Mouse (Mus musculus) lung, embryonic 14.5 days (tissue): ENCODE measurements around the gene Nnat. TPM values are rescaled to one million over a fixed set of nuclear protein-coding genes. Genes with fewer than 3 reads are reported as not detected.

Source experiments
- ATAC-seq: fragments of 200-750 bp; cut with Nextera tagmentation; 2 replicates; pipeline ENCODE4 v1.8.0; 2017; ENCODE audit warnings: mild to moderate bottlenecking, moderate TSS enrichment, moderate library complexity; ENCODE audit not compliant: insufficient read depth
- DNase-seq: peaks from one replicate; pipeline ENCODE4 v3.0.0-alpha.2; 2015
- H3K27ac ChIP-seq: fragments of 300-500 bp; sonication (generic); 2 replicates; pipeline ENCODE4 v1.5.1; 2014; ENCODE audit warnings: low read depth, mild to moderate bottlenecking, moderate library complexity
- H3K27me3 ChIP-seq: fragments of 300-500 bp; sonication (generic); 2 replicates; pipeline ENCODE4 v1.6.1; 2014; ENCODE audit warnings: low read length, control low read depth; ENCODE audit not compliant: insufficient read depth
- H3K36me3 ChIP-seq: fragments of 300-500 bp; sonication (generic); 2 replicates; pipeline ENCODE4 v1.6.1; 2014; ENCODE audit warnings: control low read depth; ENCODE audit not compliant: insufficient read depth
- H3K4me1 ChIP-seq: fragments of 300-500 bp; sonication (generic); 2 replicates; pipeline ENCODE4 v1.6.1; 2014; ENCODE audit warnings: antibody characterized with exemption, control low read depth; ENCODE audit not compliant: insufficient read depth
- H3K4me2 ChIP-seq: fragments of 300-500 bp; sonication (generic); 2 replicates; pipeline ENCODE4 v1.6.1; 2014; ENCODE audit warnings: mild to moderate bottlenecking
- H3K4me3 ChIP-seq: fragments of 300-500 bp; sonication (generic); 2 replicates; pipeline ENCODE4 v1.5.1; 2014; ENCODE audit warnings: low read depth, low read length
- H3K9ac ChIP-seq: fragments of 300-500 bp; sonication (generic); 2 replicates; pipeline ENCODE4 v1.6.1; 2014
- H3K9me3 ChIP-seq: fragments of 300-500 bp; sonication (generic); 2 replicates; pipeline ENCODE4 v1.6.1; 2016; ENCODE audit warnings: low read depth, low read length, control low read depth
- CTCF ChIP-seq: IDR thresholded peaks from 2 replicates; pipeline ENCODE4 v1.5.1; 2016; ENCODE audit warnings: antibody characterized with exemption, low read depth
- WGBS: fragments of 180-500 bp; shearing (Covaris S2); extraction: QIAGEN DNeasy Blood & Tissue Kit; methylation state at CpG from one replicate; pipeline ENCODE4 v1.1.7; 2014; 5-methylcytosine and 5-hydroxymethylcytosine counted together
- polyA plus RNA-seq: library from polyadenylated mRNA; unstranded; fragments of >200 nt; fragmentation: Nextera tagmentation; extraction: Ambion mirVana; gene quantifications from 2 replicates; pipeline ENCODE4 v1.2.1, GENCODE M21; 2014

Nnat gene
- polyA plus RNA-seq, 1 experiment from 2014 or later: 435 TPM

DNA sequence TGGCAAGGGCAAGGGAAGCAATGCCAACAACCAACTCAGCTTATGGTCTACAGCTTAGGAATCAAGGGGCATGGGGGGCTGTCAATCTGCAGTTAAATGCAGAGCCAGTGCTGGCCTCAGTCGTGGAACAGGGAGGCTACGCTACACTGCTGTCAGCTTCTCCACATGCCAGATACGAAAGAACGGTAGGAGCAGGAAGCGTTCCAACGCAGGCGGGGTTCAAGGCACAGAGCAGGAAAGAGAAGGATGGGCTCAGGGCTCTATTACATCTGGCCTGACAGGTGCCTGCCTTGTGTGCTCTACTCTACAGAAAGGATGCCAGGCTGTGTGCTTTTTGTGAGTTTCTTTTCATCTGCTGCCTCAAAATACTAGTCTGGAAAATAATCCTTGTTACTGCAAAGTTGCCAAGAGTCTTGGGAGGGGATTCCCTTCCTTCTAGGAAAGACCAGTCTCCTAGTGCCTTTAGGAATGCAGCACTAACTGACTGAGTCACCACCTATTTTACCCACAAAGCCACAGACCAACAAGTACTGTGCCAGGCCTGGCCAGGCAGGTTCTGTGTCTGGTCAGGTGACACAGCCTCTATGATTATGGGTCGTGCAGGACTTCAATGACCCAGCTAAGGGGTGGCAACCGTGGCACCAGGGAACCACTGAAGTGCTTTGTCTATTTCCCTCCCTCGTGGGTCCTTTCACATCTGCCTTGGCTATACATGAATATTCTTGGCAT lies 7.6 kb upstream of the Nnat start:
- H3K9me3 ChIP-seq: no peaks in the 10 kb centered on the region; the same call in 1 of the 2 replicates
- ATAC-seq (no peak), DNase-seq (no peak)
- peaks cover 18% of the 10 kb centered on the region; the same call in 1 of the 2 replicates for H3K36me3 ChIP-seq
- TF ChIP-seq CTCF: no peak
- H3K4me3 ChIP-seq: no peak overlapping the region
- 71% methylated on average over 10 of the region's 10 CpGs for WGBS
- H3K27ac ChIP-seq: no peak overlapping the region
- H3K27me3 ChIP-seq: no peaks in the 10 kb centered on the region
- H3K4me2 ChIP-seq: no peak overlapping the region
- no peak overlapping the region for H3K9ac ChIP-seq
- peaks cover 5% of the 10 kb centered on the region; the same call in 1 of the 2 replicates for H3K4me1 ChIP-seq

GRCm38 (mm10) chr2:157556074-157556698 lies 3.7 kb upstream of the Nnat start:
- Histone ChIP-seq H3K4me2 (peak overlapping the region; percentile 5; the same call in 1 of the 2 replicates), H3K36me3 (peaks cover 24% of the 10 kb centered on the region), H3K9me3 (peaks cover 26% of the 10 kb centered on the region), H3K4me3 (no peak overlapping the region), H3K4me1 (peaks cover 5% of the 10 kb centered on the region; the same call in 1 of the 2 replicates), H3K27ac (peak overlapping the region; percentile 50; the same call in 1 of the 2 replicates), H3K9ac (no peak overlapping the region), H3K27me3 (no peaks in the 10 kb centered on the region)
- peak; percentile 39 for DNase-seq
- no peak for TF ChIP-seq CTCF
- 0 out of 2 replicates have a peak, but pooled peaks have one; percentile 21 for ATAC-seq
- 41% methylated on average over 5 of the region's 5 CpGs for WGBS

GRCm38 (mm10) chr2:157558051-157558450 lies 1.8 kb upstream of the Nnat start:
- H3K9me3 ChIP-seq: peaks cover 35% of the 10 kb centered on the region
- no peak for ATAC-seq

GRCm38 (mm10) chr2:157558520-157558919 lies 1.4 kb upstream of the Nnat start:
- H3K4me3 ChIP-seq: no peak overlapping the region
- no peak overlapping the region for H3K9ac ChIP-seq
- no peak for DNase-seq
- no peak for ATAC-seq
- H3K36me3 ChIP-seq: peaks cover 37% of the 10 kb centered on the region
- WGBS: 61% methylated on average over 6 of the region's 6 CpGs
- H3K4me1 ChIP-seq: peaks cover 5% of the 10 kb centered on the region; the same call in 1 of the 2 replicates
- H3K9me3 ChIP-seq: peaks cover 35% of the 10 kb centered on the region
- no peak overlapping the region for H3K4me2 ChIP-seq
- TF ChIP-seq CTCF: peak; percentile 42; the same call in 1 of the 2 replicates
- no peaks in the 10 kb centered on the region for H3K27me3 ChIP-seq
- no peak overlapping the region for H3K27ac ChIP-seq

More at GRCm38 (mm10) chr2:157558051-157558450, 1.8 kb upstream of the Nnat start:
- Histone ChIP-seq H3K36me3 (peaks cover 37% of the 10 kb centered on the region), H3K9ac (no peak overlapping the region), H3K4me3 (no peak overlapping the region), H3K4me1 (peaks cover 5% of the 10 kb centered on the region; the same call in 1 of the 2 replicates), H3K27me3 (no peaks in the 10 kb centered on the region), H3K27ac (no peak overlapping the region), H3K4me2 (no peak overlapping the region)
- no peak for DNase-seq
- WGBS: 78% methylated on average over 9 of the region's 9 CpGs
- no peak for TF ChIP-seq CTCF

DNA sequence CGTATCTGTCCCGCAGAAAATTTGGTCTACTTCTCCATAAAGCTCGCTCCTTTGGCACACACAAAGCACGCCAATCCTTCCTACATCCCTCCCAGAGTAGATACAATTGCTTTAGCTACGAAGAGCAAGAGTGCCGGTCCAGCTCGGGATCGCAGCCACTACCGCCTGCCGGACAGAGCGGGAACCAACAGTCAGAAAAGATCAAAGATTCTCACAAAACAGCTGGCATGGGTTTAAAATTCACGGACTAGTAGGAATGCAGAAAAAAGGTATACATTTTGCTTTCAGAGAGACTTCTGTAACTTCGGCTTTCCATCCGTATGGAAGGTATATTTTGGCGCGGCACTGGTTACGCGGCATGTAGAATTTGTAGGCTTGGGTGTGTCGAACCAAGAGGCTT lies 438 bp upstream of the Nnat start:
- 54% methylated on average over 19 of the region's 19 CpGs for WGBS
- DNase-seq (peak; percentile 69), ATAC-seq (no peak)
- Histone ChIP-seq H3K9ac (no peak overlapping the region), H3K4me3 (peak overlapping the region; percentile 51), H3K4me2 (peak overlapping the region; percentile 63), H3K4me1 (peaks cover 5% of the 10 kb centered on the region; the same call in 1 of the 2 replicates), H3K27me3 (no peaks in the 10 kb centered on the region), H3K27ac (no peak overlapping the region), H3K36me3 (peaks cover 37% of the 10 kb centered on the region), H3K9me3 (peaks cover 35% of the 10 kb centered on the region)
- peak; percentile 50; the same call in 1 of the 2 replicates for TF ChIP-seq CTCF

DNA sequence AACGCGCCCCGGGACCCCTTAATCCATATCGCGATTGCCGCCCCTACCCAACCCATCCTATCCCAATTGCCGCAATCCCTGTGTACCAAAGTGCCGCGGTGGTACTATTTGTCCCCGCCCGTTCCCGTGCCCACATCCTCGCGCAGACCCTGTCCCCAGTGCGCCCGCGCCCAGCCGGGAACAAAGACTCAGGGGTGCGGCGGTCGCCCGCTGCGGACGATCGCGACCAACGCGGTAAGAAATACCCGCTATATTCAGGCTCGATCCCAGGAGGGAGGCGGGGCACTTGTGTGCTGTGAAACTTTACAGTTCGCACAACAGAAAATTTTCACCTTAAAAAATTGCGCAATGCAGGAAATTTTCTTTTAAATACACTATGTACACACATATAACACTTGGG lies 424 bp downstream of the Nnat start:
- Histone ChIP-seq H3K27ac (peak overlapping the region; percentile 76), H3K4me2 (peak overlapping the region; percentile 63), H3K36me3 (peaks cover 37% of the 10 kb centered on the region), H3K9ac (peak overlapping the region; percentile 65), H3K9me3 (peaks cover 35% of the 10 kb centered on the region), H3K4me3 (peak overlapping the region; percentile 51), H3K27me3 (no peaks in the 10 kb centered on the region), H3K4me1 (peaks cover 4% of the 10 kb centered on the region; the same call in 1 of the 2 replicates)
- WGBS: 57% methylated on average over 33 of the region's 33 CpGs
- ATAC-seq (no peak), DNase-seq (peak; percentile 53)
- no peak for TF ChIP-seq CTCF
